48 mouse cellular contexts compared by ENCODE assay signal in the genomic region with DNA sequence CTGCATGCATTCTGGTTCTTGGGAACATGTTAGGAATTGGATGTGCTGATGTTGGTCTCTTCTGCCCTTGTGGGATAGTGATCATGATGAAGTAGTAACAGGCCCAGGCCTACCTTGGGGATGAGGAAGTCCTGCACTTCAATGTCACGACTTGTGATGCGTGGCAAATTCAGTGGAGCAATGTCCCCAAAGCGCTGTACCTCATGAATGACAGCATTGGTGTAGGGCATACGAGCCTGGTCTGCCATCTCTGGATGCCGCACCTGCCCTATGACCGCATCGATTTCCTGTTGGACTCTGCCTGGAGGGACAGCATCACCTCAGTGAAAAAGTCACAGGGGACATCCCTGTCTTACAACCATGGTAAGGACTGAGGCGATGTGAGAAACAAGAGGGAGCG. TPM values are rescaled to one million over a fixed set of nuclear protein-coding genes. Genes with fewer than 3 reads are reported as not detected.
"Had no signal": no experiment of that assay in that cellular context is flagged by ENCODE, and none has a peak within 500 bp of the region (broad histone marks: within the 10 kb centered on the region; RNA-seq: fewer than 3 reads in every experiment).

No protein-coding gene starts in this region.

- H3K27ac ChIP-seq: heart, embryonic 13.5 days; heart, embryonic 15.5 days; hindbrain, embryonic 10.5 days; hindbrain, embryonic 12.5 days; hindbrain, embryonic 13.5 days; hindbrain, embryonic 14.5 days; hindbrain, embryonic 15.5 days; hindbrain, postnatal 0 days; intestine, embryonic 15.5 days; kidney, embryonic 15.5 days; kidney, postnatal 0 days; layer of hippocampus, adult 2 months; left cerebral cortex, adult 2 months had no signal

- H3K9me3 ChIP-seq: heart, embryonic 12.5 days; heart, embryonic 13.5 days; heart, embryonic 15.5 days; hindbrain, embryonic 10.5 days; hindbrain, embryonic 12.5 days; hindbrain, embryonic 13.5 days; hindbrain, embryonic 15.5 days; intestine, embryonic 15.5 days; kidney, embryonic 15.5 days had no signal

- H3K36me3 ChIP-seq: heart, embryonic 12.5 days; heart, embryonic 13.5 days; heart, embryonic 15.5 days; hindbrain, embryonic 10.5 days; hindbrain, embryonic 12.5 days; hindbrain, embryonic 13.5 days; hindbrain, embryonic 15.5 days; intestine, embryonic 15.5 days; kidney, embryonic 15.5 days had no signal

- H3K9ac ChIP-seq: heart, embryonic 12.5 days; heart, embryonic 13.5 days; heart, embryonic 15.5 days; hindbrain, embryonic 12.5 days; hindbrain, embryonic 13.5 days; hindbrain, embryonic 14.5 days; hindbrain, embryonic 15.5 days; intestine, embryonic 15.5 days; kidney, embryonic 15.5 days had no signal

- H3K4me1 ChIP-seq: heart, embryonic 12.5 days; heart, embryonic 13.5 days; heart, embryonic 15.5 days; hindbrain, embryonic 12.5 days; hindbrain, embryonic 13.5 days; hindbrain, embryonic 15.5 days; intestine, embryonic 15.5 days; kidney, embryonic 15.5 days had no signal

- H3K4me3 ChIP-seq: heart, embryonic 12.5 days; heart, embryonic 13.5 days; heart, embryonic 15.5 days; hindbrain, embryonic 10.5 days; hindbrain, embryonic 12.5 days; hindbrain, embryonic 13.5 days; hindbrain, embryonic 15.5 days; intestine, embryonic 15.5 days; kidney, embryonic 15.5 days; layer of hippocampus, adult 2 months; left cerebral cortex, adult 2 months had no signal

- H3K27me3 ChIP-seq: heart, embryonic 12.5 days; heart, embryonic 13.5 days; heart, embryonic 15.5 days; hindbrain, embryonic 12.5 days; hindbrain, embryonic 13.5 days; hindbrain, embryonic 15.5 days; intestine, embryonic 15.5 days; kidney, embryonic 15.5 days had no signal

- DNase-seq: heart, postnatal 10 days; heart, postnatal 36 days; kidney, adult 11 months; kidney, adult 18-20 months; kidney, adult 2 months; kidney, adult 8-10 months; kidney, adult 9 months; kidney, postnatal 10 days; kidney, postnatal 14 days; kidney, postnatal 25 days; kidney, postnatal 36 days; kidney, postnatal 4 days; layer of hippocampus, adult 9-11 months; layer of hippocampus, postnatal 36 days had no signal

RNA-seq across cellular contexts. Expression of a gene that starts 3.4 kb away (rescaled TPM):
- total RNA-seq: heart, postnatal 10 days; heart, postnatal 25 days; heart, postnatal 36 days; hematopoietic stem cell, adult 5-6 weeks; hindbrain, postnatal 0 days; layer of hippocampus, postnatal 14 days; layer of hippocampus, postnatal 25 days; layer of hippocampus, postnatal 36 days had no signal
- polyA plus RNA-seq: heart, embryonic 14.5 days; heart, embryonic 15.5 days; heart, postnatal 0 days; hindbrain, embryonic 10.5 days; hindbrain, embryonic 11.5 days; hindbrain, embryonic 12.5 days; hindbrain, embryonic 13.5 days; hindbrain, embryonic 14.5 days; hindbrain, embryonic 16.5 days; hindbrain, postnatal 0 days; inflammation-experienced regulatory T-cells, adult 6 months; intestine, embryonic 14.5 days; kidney, embryonic 14.5 days had no signal

RNA-seq across cellular contexts. Expression of a gene that starts 9.8 kb away (rescaled TPM):
- total RNA-seq: heart, postnatal 10 days; hematopoietic stem cell, adult 5-6 weeks; hindbrain, postnatal 0 days; layer of hippocampus, postnatal 10 days; layer of hippocampus, postnatal 14 days; layer of hippocampus, postnatal 36 days; left cerebral cortex, adult 2 months had no signal
- polyA plus RNA-seq: heart, embryonic 11.5 days; heart, embryonic 12.5 days; heart, embryonic 13.5 days; heart, embryonic 14.5 days; heart, embryonic 15.5 days; heart, embryonic 16.5 days; heart, postnatal 0 days; hindbrain, embryonic 10.5 days; hindbrain, embryonic 11.5 days; hindbrain, embryonic 12.5 days; hindbrain, embryonic 13.5 days; hindbrain, embryonic 14.5 days; hindbrain, embryonic 15.5 days; hindbrain, embryonic 16.5 days; hindbrain, postnatal 0 days; inflammation-experienced regulatory T-cells, adult 6 months; intestine, embryonic 14.5 days; intestine, embryonic 15.5 days; intestine, embryonic 16.5 days; intestine, postnatal 0 days; kidney, adult 2 months; kidney, embryonic 14.5 days; kidney, embryonic 15.5 days; kidney, embryonic 16.5 days; kidney, postnatal 0 days; large intestine, adult 2 months had no signal

RNA-seq across cellular contexts. Expression of a gene that starts 29.6 kb away (rescaled TPM):
- total RNA-seq: heart, postnatal 10 days; heart, postnatal 25 days; heart, postnatal 36 days; hematopoietic stem cell, adult 5-6 weeks; hindbrain, postnatal 0 days; layer of hippocampus, adult 18-20 months; layer of hippocampus, adult 2 months; layer of hippocampus, postnatal 10 days; layer of hippocampus, postnatal 14 days; layer of hippocampus, postnatal 36 days; left cerebral cortex, adult 18-20 months; left cerebral cortex, adult 2 months had no signal
- polyA plus RNA-seq: heart, embryonic 11.5 days; heart, embryonic 12.5 days; heart, embryonic 13.5 days; heart, embryonic 14.5 days; heart, embryonic 15.5 days; heart, embryonic 16.5 days; heart, postnatal 0 days; hindbrain, embryonic 10.5 days; hindbrain, embryonic 11.5 days; hindbrain, embryonic 12.5 days; hindbrain, embryonic 13.5 days; hindbrain, embryonic 14.5 days; hindbrain, embryonic 15.5 days; hindbrain, embryonic 16.5 days; hindbrain, postnatal 0 days; inflammation-experienced regulatory T-cells, adult 6 months; intestine, embryonic 14.5 days; intestine, postnatal 0 days; kidney, postnatal 0 days had no signal
